Comparison of ENCODE assay signal across 22 mouse cellular contexts in genomic region chr15:36987976-36988717, GRCm38 (mm10). TPM values are rescaled to one million over a fixed set of nuclear protein-coding genes. Genes with fewer than 3 reads are reported as not detected.
A peak's percentile ranks its signal among the peaks of the same experiment; 100 is the strongest.
DNase-seq lines count a peak whose midpoint lies in the region; ATAC-seq and TF ChIP-seq lines count a peak whose summit lies in the region.
"Had no signal": no experiment of that assay in that cellular context is flagged by ENCODE, and none has a peak within 500 bp of the region (broad histone marks: within the 10 kb centered on the region; RNA-seq: fewer than 3 reads in every experiment).

No protein-coding gene starts in this region.

- no peaks in the 10 kb centered on the region for H3K36me3 ChIP-seq in heart, embryonic 11.5 days (ENCODE audit: control insufficient read depth, insufficient read depth, low read length)
- no peaks in the 10 kb centered on the region for H3K36me3 ChIP-seq in lung, embryonic 15.5 days
- no peaks in the 10 kb centered on the region for H3K36me3 ChIP-seq in hindbrain, embryonic 12.5 days
- H3K36me3 ChIP-seq: forebrain, embryonic 12.5 days had no signal

- H3K4me1 ChIP-seq in heart, embryonic 11.5 days (ENCODE audit: control insufficient read depth, insufficient read depth, low read length), result peaks cover 51% of the 10 kb centered on the region
- 0 out of 2 replicates have a peak, but pooled peaks cover 6% of the 10 kb centered on the region for H3K4me1 ChIP-seq in lung, embryonic 15.5 days
- peaks cover 10% of the 10 kb centered on the region for H3K4me1 ChIP-seq in cortical plate, adult 2 months (ENCODE audit: control insufficient read depth, insufficient read depth, low read length)
- peaks cover 11% of the 10 kb centered on the region for H3K4me1 ChIP-seq in hindbrain, embryonic 12.5 days

- no peaks in the 10 kb centered on the region for H3K27me3 ChIP-seq in heart, embryonic 11.5 days (ENCODE audit: control insufficient read depth, insufficient read depth, low read length)
- no peaks in the 10 kb centered on the region for H3K27me3 ChIP-seq in lung, embryonic 15.5 days
- H3K27me3 ChIP-seq in hindbrain, embryonic 12.5 days, result no peaks in the 10 kb centered on the region
- H3K27me3 ChIP-seq: forebrain, embryonic 12.5 days; hindbrain, embryonic 13.5 days; limb, embryonic 12.5 days; liver, embryonic 12.5 days had no signal

- no peak for TF ChIP-seq POLR2A in cortical plate, adult 2 months (IDR thresholded peaks at IDR 0.05; ENCODE audit: extremely low read depth, insufficient read depth, low read length)

- H3K4me2 ChIP-seq in heart, embryonic 11.5 days, result no peak overlapping the region
- H3K4me2 ChIP-seq in lung, embryonic 15.5 days, result no peak overlapping the region
- H3K4me2 ChIP-seq in hindbrain, embryonic 12.5 days (replicated peaks), result no peak overlapping the region
- H3K4me2 ChIP-seq: forebrain, embryonic 12.5 days; hindbrain, embryonic 13.5 days; limb, embryonic 12.5 days; lung, embryonic 14.5 days had no signal

- DNase-seq in heart, postnatal 36 days, result no peak
- no peak for DNase-seq in lung, adult 18-20 months
- DNase-seq: adrenal gland, adult 2 months; cerebellum, adult 8-10 months; gastrocnemius, postnatal 14 days; kidney, postnatal 36 days; lung, postnatal 4 days; midbrain, embryonic 14.5 days; spleen, adult 18-20 months; thymus, postnatal 14 days had no signal

- peak overlapping the region; percentile 93 for H3K27ac ChIP-seq in heart, embryonic 11.5 days (ENCODE audit: low read depth, low read length)
- H3K27ac ChIP-seq in lung, embryonic 15.5 days, result 0 out of 2 replicates have a peak overlapping the region, but pooled peaks have one; percentile 47
- H3K27ac ChIP-seq in cortical plate, adult 2 months (ENCODE audit: insufficient read depth, low read length), result peak overlapping the region; percentile 22; the same call in 1 of the 2 replicates
- no peak overlapping the region for H3K27ac ChIP-seq in hindbrain, embryonic 12.5 days
- H3K27ac ChIP-seq: hindbrain, embryonic 13.5 days had no signal

- peak overlapping the region; percentile 48 for H3K9ac ChIP-seq in heart, embryonic 11.5 days (ENCODE audit: low read depth, low read length)
- H3K9ac ChIP-seq in lung, embryonic 15.5 days, result no peak overlapping the region
- no peak overlapping the region for H3K9ac ChIP-seq in hindbrain, embryonic 12.5 days
- H3K9ac ChIP-seq: forebrain, embryonic 12.5 days; hindbrain, embryonic 13.5 days; limb, embryonic 12.5 days; liver, embryonic 12.5 days had no signal

- no peak for ATAC-seq in heart, embryonic 11.5 days (replicated peaks; ENCODE audit: insufficient number of reproducible peaks, low FRiP score, low TSS enrichment)
- ATAC-seq in lung, embryonic 15.5 days (ENCODE audit: borderline replicate concordance, extremely low read depth, low FRiP score, low TSS enrichment), result no peak
- peak; percentile 37; the same call in 1 of the 2 replicates for ATAC-seq in megakaryocyte-erythroid progenitor cell, adult 5-6 weeks (replicated peaks; ENCODE audit: low FRiP score, low TSS enrichment, poor library complexity, severe bottlenecking)
- no peak for ATAC-seq in inflammation-experienced regulatory T-cells, adult 6 months
- ATAC-seq in hindbrain, embryonic 12.5 days (ENCODE audit: low FRiP score), result no peak
- ATAC-seq: intestine, embryonic 16.5 days; liver, embryonic 12.5 days had no signal

- H3K4me3 ChIP-seq in heart, embryonic 11.5 days (ENCODE audit: low read depth, low read length), result no peak overlapping the region
- H3K4me3 ChIP-seq in lung, embryonic 15.5 days, result no peak overlapping the region
- no peak overlapping the region for H3K4me3 ChIP-seq in cortical plate, adult 2 months (ENCODE audit: insufficient read depth, low read length)
- no peak overlapping the region for H3K4me3 ChIP-seq in hindbrain, embryonic 12.5 days
- H3K4me3 ChIP-seq: forebrain, embryonic 12.5 days; hindbrain, embryonic 13.5 days; limb, embryonic 12.5 days; liver, embryonic 12.5 days had no signal

- H3K9me3 ChIP-seq in heart, embryonic 11.5 days (replicated peaks; ENCODE audit: control insufficient read depth, low read length), result no peaks in the 10 kb centered on the region
- H3K9me3 ChIP-seq in lung, embryonic 15.5 days, result no peaks in the 10 kb centered on the region
- H3K9me3 ChIP-seq in hindbrain, embryonic 12.5 days (replicated peaks), result no peaks in the 10 kb centered on the region
- H3K9me3 ChIP-seq: forebrain, embryonic 12.5 days; hindbrain, embryonic 13.5 days; limb, embryonic 12.5 days; liver, embryonic 12.5 days had no signal

- intact Hi-C loops in heart, postnatal 36 days (cut with DNase I), result no loop called here

- TF ChIP-seq CTCF in cortical plate, adult 2 months (IDR thresholded peaks at IDR 0.05; ENCODE audit: extremely low read depth, insufficient read depth, low read length), result no peak

- WGBS in heart, embryonic 11.5 days (ENCODE audit: insufficient replicate concordance), result 73% methylated on average over 13 of the region's 13 CpGs
- WGBS in lung, embryonic 15.5 days, result 68% methylated on average over 13 of the region's 13 CpGs
- 85% methylated on average over 13 of the region's 13 CpGs for WGBS in hindbrain, embryonic 12.5 days

RNA-seq across cellular contexts. Expression of gene Zfp706, which starts 19.4 kb away (rescaled TPM):
- polyA plus RNA-seq in heart, embryonic 11.5 days (2014; fragmentation: Nextera tagmentation; extraction: Ambion mirVana), result 421 and 423 TPM in 2 replicates
- 100 to 1,000 TPM; 217 to 238 TPM for total RNA-seq in heart, postnatal 36 days (2021)
- polyA plus RNA-seq in lung, embryonic 15.5 days (2015; fragmentation: Nextera tagmentation; extraction: Ambion mirVana), result 418 and 443 TPM in 2 replicates
- polyA plus RNA-seq in cortical plate, adult 2 months (2012; rRNA removed), result 94.9 and 95.4 TPM in 2 replicates
- total RNA-seq in megakaryocyte-erythroid progenitor cell, adult 5-6 weeks (2014; fragmentation: Nextera tagmentation), result 69.0 and 85.3 TPM in 2 replicates
- total RNA-seq in megakaryocyte-erythroid progenitor cell, adult 5-6 weeks (2017), result 38.9 and 93.2 TPM in 2 replicates
- 100 to 1,000 TPM; 401 to 459 (median 442) TPM for polyA plus RNA-seq in inflammation-experienced regulatory T-cells, adult 6 months (2017; shearing (Covaris generic))
- polyA plus RNA-seq in hindbrain, embryonic 12.5 days (2016; fragmentation: Nextera tagmentation; extraction: Ambion mirVana), result 417 and 440 TPM in 2 replicates
